Mouse (Mus musculus) hindbrain, embryonic 14.5 days (tissue): ENCODE results near the gene Fggy. TPM values are rescaled to one million over a fixed set of nuclear protein-coding genes. Genes with fewer than 3 reads are reported as not detected.

Source experiments
- ATAC-seq: fragments of 200-750 bp; cut with Nextera tagmentation; 2 replicates; pipeline ENCODE4 v1.8.0; 2017; ENCODE audit warnings: moderate number of reproducible peaks, mild to moderate bottlenecking, moderate TSS enrichment, moderate library complexity; ENCODE audit not compliant: low FRiP score
- DNase-seq: peaks from one replicate; pipeline ENCODE4 v3.0.0-alpha.2; 2015; ENCODE audit warnings: low spot score
- H3K27ac ChIP-seq: fragments of 300-500 bp; sonication (generic); 2 replicates; pipeline ENCODE4 v1.5.1; 2014; ENCODE audit warnings: mild to moderate bottlenecking, moderate library complexity
- H3K27me3 ChIP-seq: fragments of 300-500 bp; sonication (generic); 2 replicates; pipeline ENCODE4 v1.6.1; 2014; ENCODE audit warnings: mild to moderate bottlenecking, low read length, mixed read lengths; ENCODE audit not compliant: control insufficient read depth, insufficient read depth
- H3K36me3 ChIP-seq: fragments of 300-500 bp; sonication (generic); replicated peaks from 2 replicates; pipeline ENCODE4 v1.6.1; 2014; ENCODE audit not compliant: control insufficient read depth, insufficient read depth
- H3K4me1 ChIP-seq: fragments of 300-500 bp; sonication (generic); replicated peaks from 2 replicates; pipeline ENCODE4 v1.6.1; 2014; ENCODE audit warnings: antibody characterized with exemption, low read length, mixed read lengths; ENCODE audit not compliant: control insufficient read depth, insufficient read depth
- H3K4me2 ChIP-seq: fragments of 300-500 bp; sonication (generic); replicated peaks from 2 replicates; pipeline ENCODE4 v1.6.1; 2014; ENCODE audit warnings: mild to moderate bottlenecking, moderate library complexity
- H3K4me3 ChIP-seq: fragments of 300-500 bp; sonication (generic); replicated peaks from 2 replicates; pipeline ENCODE4 v1.5.1; 2014; ENCODE audit warnings: mild to moderate bottlenecking, low read length
- H3K9ac ChIP-seq: fragments of 300-500 bp; sonication (generic); 2 replicates; pipeline ENCODE4 v1.6.1; 2014
- H3K9me3 ChIP-seq: fragments of 300-500 bp; sonication (generic); 2 replicates; pipeline ENCODE4 v1.6.1; 2016; ENCODE audit warnings: low read length; ENCODE audit not compliant: control insufficient read depth
- WGBS: fragments of 180-500 bp; shearing (Covaris S2); extraction: QIAGEN DNeasy Blood & Tissue Kit; methylation state at CpG from one replicate; pipeline ENCODE4 v1.1.7; 2014; 5-methylcytosine and 5-hydroxymethylcytosine counted together
- polyA plus RNA-seq: library from polyadenylated mRNA; unstranded; fragments of >200 nt; fragmentation: Nextera tagmentation; extraction: Ambion mirVana; gene quantifications from 2 replicates; pipeline ENCODE4 v1.2.1, GENCODE M21; 2014

Gene Fggy
- polyA plus RNA-seq, 1 experiment from 2014 or later = 7.6 TPM

- Histone ChIP-seq H3K9me3 (no peaks in the 10 kb centered on the region), H3K36me3 (no peaks in the 10 kb centered on the region), H3K4me1 (peaks cover 7% of the 10 kb centered on the region), H3K9ac (no peak overlapping the region), H3K27ac (no peak overlapping the region), H3K4me2 (no peak overlapping the region), H3K4me3 (no peak overlapping the region), H3K27me3 (no peaks in the 10 kb centered on the region)
- DNase-seq (no peak), ATAC-seq (no peak)
- WGBS = 91% methylated on average over 3 of the region's 3 CpGs
Observed at GRCm38 (mm10) chr4:95649552-95649905, 92.2 kb downstream of the Fggy start.

GRCm38 (mm10) chr4:95649980-95650379 is 92.7 kb downstream of the Fggy start:
- Histone ChIP-seq H3K9ac (no peak overlapping the region), H3K36me3 (no peaks in the 10 kb centered on the region), H3K4me3 (no peak overlapping the region), H3K4me1 (peaks cover 7% of the 10 kb centered on the region), H3K27me3 (no peaks in the 10 kb centered on the region), H3K9me3 (no peaks in the 10 kb centered on the region), H3K27ac (no peak overlapping the region), H3K4me2 (no peak overlapping the region)
- ATAC-seq = no peak
- WGBS = 75% methylated on average over 6 of the region's 6 CpGs
- no peak for DNase-seq

GRCm38 (mm10) chr4:95652044-95652443 is 94.7 kb downstream of the Fggy start:
- no peak overlapping the region for H3K4me3 ChIP-seq
- H3K9me3 ChIP-seq = no peaks in the 10 kb centered on the region
- WGBS = 54% methylated on average over 6 of the region's 6 CpGs
- H3K4me1 ChIP-seq = peaks cover 7% of the 10 kb centered on the region
- H3K36me3 ChIP-seq = no peaks in the 10 kb centered on the region
- H3K27me3 ChIP-seq = no peaks in the 10 kb centered on the region
- no peak overlapping the region for H3K9ac ChIP-seq
- H3K4me2 ChIP-seq = no peak overlapping the region
- no peak overlapping the region for H3K27ac ChIP-seq
- no peak for ATAC-seq
- no peak for DNase-seq

GRCm38 (mm10) chr4:95653296-95653912 is 96.1 kb downstream of the Fggy start:
- no peak overlapping the region for H3K9ac ChIP-seq
- no peak for ATAC-seq
- no peaks in the 10 kb centered on the region for H3K36me3 ChIP-seq
- peaks cover 7% of the 10 kb centered on the region for H3K4me1 ChIP-seq
- no peaks in the 10 kb centered on the region for H3K27me3 ChIP-seq
- no peak for DNase-seq
- no peak overlapping the region for H3K4me3 ChIP-seq
- no peak overlapping the region for H3K4me2 ChIP-seq
- WGBS = 59% methylated on average over 3 of the region's 4 CpGs
- no peaks in the 10 kb centered on the region for H3K9me3 ChIP-seq
- no peak overlapping the region for H3K27ac ChIP-seq

GRCm38 (mm10) chr4:95653913-95654301 is 96.6 kb downstream of the Fggy start:
- Histone ChIP-seq H3K4me3 (no peak overlapping the region), H3K9ac (no peak overlapping the region), H3K4me1 (peaks cover 7% of the 10 kb centered on the region), H3K9me3 (no peaks in the 10 kb centered on the region), H3K36me3 (no peaks in the 10 kb centered on the region), H3K4me2 (no peak overlapping the region), H3K27me3 (no peaks in the 10 kb centered on the region), H3K27ac (no peak overlapping the region)
- DNase-seq (no peak), ATAC-seq (no peak)
- 78% methylated on average over 4 of the region's 4 CpGs for WGBS

- no peaks in the 10 kb centered on the region for H3K9me3 ChIP-seq
- H3K27ac ChIP-seq = no peak overlapping the region
- H3K36me3 ChIP-seq = no peaks in the 10 kb centered on the region
- no peak overlapping the region for H3K4me3 ChIP-seq
- no peak overlapping the region for H3K9ac ChIP-seq
- no peak for DNase-seq
- no peak for ATAC-seq
- 33% methylated on average over 3 of the region's 3 CpGs for WGBS
- H3K4me1 ChIP-seq = no peaks in the 10 kb centered on the region
- H3K4me2 ChIP-seq = no peak overlapping the region
- H3K27me3 ChIP-seq = no peaks in the 10 kb centered on the region
Observed at GRCm38 (mm10) chr4:95659024-95659423, 101.7 kb downstream of the Fggy start.

GRCm38 (mm10) chr4:95663596-95663995 is 106.3 kb downstream of the Fggy start:
- H3K36me3 ChIP-seq = no peaks in the 10 kb centered on the region
- ATAC-seq = no peak
- H3K27ac ChIP-seq = no peak overlapping the region
- no peaks in the 10 kb centered on the region for H3K9me3 ChIP-seq
- no peaks in the 10 kb centered on the region for H3K4me1 ChIP-seq
- H3K4me3 ChIP-seq = no peak overlapping the region
- WGBS = 87% methylated on average over 4 of the region's 4 CpGs
- no peak overlapping the region for H3K4me2 ChIP-seq
- H3K27me3 ChIP-seq = no peaks in the 10 kb centered on the region
- DNase-seq = no peak
- no peak overlapping the region for H3K9ac ChIP-seq

- H3K4me3 ChIP-seq = no peak overlapping the region
- H3K9me3 ChIP-seq = no peaks in the 10 kb centered on the region
- no peak for ATAC-seq
- H3K9ac ChIP-seq = no peak overlapping the region
- no peaks in the 10 kb centered on the region for H3K4me1 ChIP-seq
- DNase-seq = no peak
- H3K27me3 ChIP-seq = no peaks in the 10 kb centered on the region
- no peaks in the 10 kb centered on the region for H3K36me3 ChIP-seq
- H3K27ac ChIP-seq = no peak overlapping the region
- WGBS = 64% methylated on average over 3 of the region's 3 CpGs
- H3K4me2 ChIP-seq = no peak overlapping the region
Observed at GRCm38 (mm10) chr4:95664327-95664726, 107.0 kb downstream of the Fggy start.

GRCm38 (mm10) chr4:95666284-95666889 is 109.1 kb downstream of the Fggy start:
- no peak for DNase-seq
- no peak for ATAC-seq

GRCm38 (mm10) chr4:95666896-95667295 is 109.6 kb downstream of the Fggy start:
- Histone ChIP-seq H3K9me3 (no peaks in the 10 kb centered on the region), H3K27ac (no peak overlapping the region), H3K27me3 (no peaks in the 10 kb centered on the region), H3K36me3 (no peaks in the 10 kb centered on the region), H3K4me1 (no peaks in the 10 kb centered on the region), H3K4me3 (no peak overlapping the region), H3K4me2 (no peak overlapping the region), H3K9ac (no peak overlapping the region)
- WGBS = 95% methylated on average over 2 of the region's 2 CpGs
- DNase-seq (no peak), ATAC-seq (no peak)

More at GRCm38 (mm10) chr4:95666284-95666889, 109.1 kb downstream of the Fggy start:
- Histone ChIP-seq H3K4me1 (no peaks in the 10 kb centered on the region), H3K4me2 (no peak overlapping the region), H3K27ac (no peak overlapping the region), H3K27me3 (no peaks in the 10 kb centered on the region), H3K36me3 (no peaks in the 10 kb centered on the region), H3K9ac (no peak overlapping the region), H3K4me3 (no peak overlapping the region), H3K9me3 (no peaks in the 10 kb centered on the region)
- WGBS = 88% methylated on average over 7 of the region's 7 CpGs
